Mouse (Mus musculus): ENCODE data around the gene Dip2a. TPM values are rescaled to one million over a fixed set of nuclear protein-coding genes. Genes with fewer than 3 reads are reported as not detected.
A peak's percentile ranks its signal among the peaks of the same experiment; 100 is the strongest.

The Dip2a gene
- 5.5 to 8.2 TPM (median 6.8 TPM) in 3 replicates for total RNA-seq (2017)

DNA sequence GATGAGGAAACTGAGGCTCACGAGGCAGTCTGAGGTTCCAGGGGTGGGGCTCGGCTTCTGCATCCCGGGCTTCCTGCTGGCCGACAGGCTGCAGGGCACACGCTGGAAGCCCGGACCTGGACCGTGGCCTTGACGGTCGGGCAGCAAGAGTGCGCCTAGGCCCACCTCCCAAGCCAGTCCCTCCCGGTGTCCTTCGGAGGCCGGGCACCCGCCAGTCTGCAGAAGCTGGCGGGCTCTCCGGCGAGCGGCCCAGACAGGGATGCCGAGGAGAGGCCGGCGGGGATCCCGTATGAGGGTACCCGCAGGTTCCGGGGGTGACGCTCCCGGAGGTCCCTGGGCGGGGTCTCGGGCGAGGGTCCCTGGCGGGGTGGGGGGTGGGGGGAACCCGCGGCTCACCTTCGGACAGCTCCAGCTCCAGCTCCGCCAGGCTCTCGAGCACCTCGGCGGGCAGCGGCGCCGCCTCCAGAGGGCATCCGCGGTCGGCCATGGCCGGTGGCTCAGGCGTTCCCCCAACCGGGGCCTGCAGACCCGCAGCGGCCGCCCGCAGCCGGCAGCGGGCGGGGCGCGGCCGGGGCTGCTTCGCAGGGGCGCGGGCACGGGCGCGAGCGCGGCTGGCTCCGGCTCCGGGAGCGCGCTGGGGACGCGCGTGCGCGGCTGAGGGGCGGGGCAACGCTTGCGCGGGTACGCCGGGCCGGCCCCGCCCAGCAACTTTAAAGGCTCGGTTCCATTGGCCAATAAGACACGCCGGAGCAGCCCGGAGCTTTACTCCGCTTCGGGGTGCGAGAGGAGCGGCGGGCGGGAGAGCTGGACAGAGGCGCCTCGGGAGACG is at the start of gene Dip2a:
TSS of gene Dip2a (minus strand) at position 581 of the 829 bp plus-strand sequence.
- peak; percentile 82 for ATAC-seq (replicated peaks; ENCODE audit: insufficient number of reproducible peaks, low FRiP score, low TSS enrichment, poor library complexity, severe bottlenecking)

DNA sequence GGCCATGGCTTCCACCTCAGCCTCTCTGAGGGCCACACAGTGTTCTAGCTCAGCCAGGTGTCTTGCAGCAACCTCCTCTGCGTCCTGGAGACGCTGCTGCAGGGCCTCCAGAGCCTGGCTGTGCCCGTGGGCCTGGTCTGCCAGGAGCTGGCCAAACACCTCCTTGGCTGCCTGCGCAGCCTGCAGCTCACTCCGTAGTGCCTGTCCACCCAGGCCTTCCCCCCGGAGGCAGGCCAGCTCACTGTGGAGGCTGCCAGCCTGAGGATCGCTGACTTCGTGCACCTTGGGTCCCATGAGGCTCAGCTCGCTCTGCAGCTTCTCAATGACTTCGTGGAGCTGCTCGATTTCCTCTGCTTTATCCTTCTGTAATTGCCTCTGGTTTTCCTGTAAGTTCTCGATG is 47.5 kb upstream of the Dip2a start:
- ATAC-seq (replicated peaks; ENCODE audit: insufficient number of reproducible peaks, low FRiP score, low TSS enrichment, poor library complexity, severe bottlenecking): peak; percentile 22; the same call in 1 of the 2 replicates

GRCm38 (mm10) chr10:76391786-76392185 is 46.7 kb upstream of the Dip2a start:
- ATAC-seq (replicated peaks; ENCODE audit: insufficient number of reproducible peaks, low FRiP score, low TSS enrichment, poor library complexity, severe bottlenecking): no peak

GRCm38 (mm10) chr10:76391166-76391565 is 46.1 kb upstream of the Dip2a start:
- no peak for ATAC-seq (replicated peaks; ENCODE audit: insufficient number of reproducible peaks, low FRiP score, low TSS enrichment, poor library complexity, severe bottlenecking)

DNA sequence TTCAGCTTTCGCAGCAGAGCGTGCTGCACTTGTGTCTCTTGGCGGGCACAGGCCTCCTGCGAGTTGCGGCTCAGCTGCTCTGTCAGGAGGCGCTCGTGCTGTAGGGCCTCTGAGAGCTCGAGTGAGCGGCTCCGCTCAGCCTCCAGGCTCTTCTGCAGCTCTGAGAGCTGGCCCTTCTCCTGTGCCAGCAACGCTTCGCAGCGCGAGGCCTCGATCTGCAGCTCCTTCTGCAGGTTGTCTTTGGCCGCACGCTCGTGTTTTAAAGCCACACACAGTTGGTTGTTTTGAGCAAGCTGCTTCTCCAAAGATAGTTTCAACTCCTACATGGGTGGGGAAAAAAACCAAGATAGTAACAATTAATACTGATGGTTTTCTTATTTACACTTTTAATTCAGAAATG is 29.9 kb upstream of the Dip2a start:
- ATAC-seq (replicated peaks; ENCODE audit: insufficient number of reproducible peaks, low FRiP score, low TSS enrichment, poor library complexity, severe bottlenecking): no peak

DNA sequence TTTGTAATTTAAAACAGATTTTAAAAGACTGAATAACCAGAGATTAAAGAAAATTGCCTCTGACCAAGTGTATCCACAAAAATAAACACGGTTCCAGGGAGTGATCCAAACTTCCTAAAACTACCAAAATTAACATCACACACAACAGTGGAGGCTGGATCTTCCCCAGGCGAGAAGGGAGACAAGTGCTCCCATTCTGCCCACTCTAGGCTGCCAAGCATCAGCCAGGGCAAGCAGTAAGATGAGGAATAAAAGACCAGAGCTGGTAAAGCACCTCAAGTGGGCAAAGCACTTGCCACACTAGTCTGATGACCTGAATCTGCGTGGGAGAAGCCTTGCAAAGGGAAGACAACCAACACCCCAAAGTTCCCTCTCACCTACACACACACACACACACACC is 26.6 kb upstream of the Dip2a start:
- no peak for ATAC-seq (replicated peaks; ENCODE audit: insufficient number of reproducible peaks, low FRiP score, low TSS enrichment, poor library complexity, severe bottlenecking)

DNA sequence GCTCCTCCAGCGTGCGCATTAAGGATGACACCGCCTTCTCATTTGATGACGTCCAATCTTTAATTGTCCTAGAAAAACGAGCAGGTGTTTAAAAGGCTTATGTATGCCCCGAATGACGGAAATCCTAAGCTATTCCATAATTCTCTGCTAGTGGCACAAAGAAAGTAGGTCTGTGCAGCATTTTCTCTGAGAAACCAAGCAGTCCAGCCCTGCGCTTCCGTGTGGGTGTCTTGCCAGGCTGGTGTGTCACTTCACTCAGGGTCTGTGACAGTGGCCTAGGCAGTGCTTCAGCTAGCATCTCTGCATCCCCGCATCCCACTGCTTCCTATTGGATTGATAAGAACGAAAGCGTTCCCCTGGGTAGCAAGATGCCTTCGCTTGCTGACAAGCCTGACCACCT is 23.7 kb upstream of the Dip2a start:
- no peak for ATAC-seq (replicated peaks; ENCODE audit: insufficient number of reproducible peaks, low FRiP score, low TSS enrichment, poor library complexity, severe bottlenecking)

GRCm38 (mm10) chr10:76363233-76363632 is 18.1 kb upstream of the Dip2a start:
- ATAC-seq (replicated peaks; ENCODE audit: insufficient number of reproducible peaks, low FRiP score, low TSS enrichment, poor library complexity, severe bottlenecking): no peak

GRCm38 (mm10) chr10:76358468-76358867 is 13.4 kb upstream of the Dip2a start:
- no peak for ATAC-seq (replicated peaks; ENCODE audit: insufficient number of reproducible peaks, low FRiP score, low TSS enrichment, poor library complexity, severe bottlenecking)

GRCm38 (mm10) chr10:76357286-76357875 is 12.3 kb upstream of the Dip2a start:
- ATAC-seq (replicated peaks; ENCODE audit: insufficient number of reproducible peaks, low FRiP score, low TSS enrichment, poor library complexity, severe bottlenecking): no peak

DNA sequence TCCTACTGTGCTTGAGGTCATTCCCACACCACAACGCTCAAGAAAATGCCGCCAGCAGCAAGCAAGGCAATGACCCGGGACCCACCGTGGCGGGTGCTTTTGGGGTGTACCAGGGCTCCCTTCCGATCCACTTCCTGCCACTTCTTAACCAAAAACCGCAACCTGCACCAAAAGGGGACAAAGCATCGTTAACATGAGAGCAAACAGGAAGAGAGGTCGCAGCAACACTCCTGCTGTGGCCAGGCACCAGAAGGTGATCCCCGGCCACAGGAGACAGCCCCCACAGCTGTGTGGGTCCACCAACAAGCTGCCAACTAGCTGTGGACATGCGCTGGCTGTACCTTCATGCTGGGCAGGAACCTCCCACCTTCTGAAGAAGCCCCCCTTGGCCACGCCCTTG is 9.9 kb upstream of the Dip2a start:
- ATAC-seq (replicated peaks; ENCODE audit: insufficient number of reproducible peaks, low FRiP score, low TSS enrichment, poor library complexity, severe bottlenecking): peak; percentile 36; the same call in 1 of the 2 replicates

DNA sequence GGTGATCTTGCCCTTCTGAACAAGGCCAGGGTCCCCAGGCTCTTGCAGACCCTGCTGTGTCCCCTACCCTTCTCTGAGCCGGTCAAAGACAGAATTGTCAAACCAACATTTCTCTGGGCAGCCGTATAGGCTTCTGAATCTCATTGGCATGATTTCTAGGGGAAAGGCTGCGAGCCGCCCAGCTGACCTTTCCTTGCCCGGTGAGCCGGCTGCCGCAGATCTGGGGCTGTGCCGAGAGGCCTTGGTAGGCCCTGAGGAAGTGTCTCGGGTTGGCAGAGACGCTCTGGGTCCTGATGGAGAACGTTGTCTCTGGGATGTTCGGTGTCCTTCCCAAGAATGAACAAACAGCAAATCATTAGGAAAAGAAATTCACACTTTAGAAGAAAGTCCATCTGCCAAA is 8.9 kb upstream of the Dip2a start:
- ATAC-seq (replicated peaks; ENCODE audit: insufficient number of reproducible peaks, low FRiP score, low TSS enrichment, poor library complexity, severe bottlenecking): no peak

DNA sequence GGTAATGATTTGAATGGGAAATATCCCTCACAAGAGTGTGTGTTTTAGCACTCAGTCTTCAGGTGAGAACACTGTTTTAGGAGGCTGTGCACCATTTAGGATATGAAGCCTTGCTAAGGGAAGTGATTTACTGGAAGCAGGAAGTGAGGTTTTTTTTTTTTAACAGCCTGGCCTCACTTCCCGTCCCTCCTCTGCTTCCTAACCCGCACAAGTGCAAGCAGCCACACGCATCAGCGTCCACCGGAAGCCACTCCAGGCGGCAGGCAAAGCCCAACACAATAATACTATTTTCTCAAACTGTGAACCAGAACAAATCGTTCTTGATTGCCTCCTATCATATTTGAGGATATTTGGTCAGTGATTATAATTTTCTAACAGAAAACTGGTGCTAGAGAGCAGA is 6.9 kb upstream of the Dip2a start:
- no peak for ATAC-seq (replicated peaks; ENCODE audit: insufficient number of reproducible peaks, low FRiP score, low TSS enrichment, poor library complexity, severe bottlenecking)

GRCm38 (mm10) chr10:76346589-76346988 is 1.5 kb upstream of the Dip2a start:
- 0 out of 2 replicates have a peak, but pooled peaks have one; percentile 32 for ATAC-seq (replicated peaks; ENCODE audit: insufficient number of reproducible peaks, low FRiP score, low TSS enrichment, poor library complexity, severe bottlenecking)

DNA sequence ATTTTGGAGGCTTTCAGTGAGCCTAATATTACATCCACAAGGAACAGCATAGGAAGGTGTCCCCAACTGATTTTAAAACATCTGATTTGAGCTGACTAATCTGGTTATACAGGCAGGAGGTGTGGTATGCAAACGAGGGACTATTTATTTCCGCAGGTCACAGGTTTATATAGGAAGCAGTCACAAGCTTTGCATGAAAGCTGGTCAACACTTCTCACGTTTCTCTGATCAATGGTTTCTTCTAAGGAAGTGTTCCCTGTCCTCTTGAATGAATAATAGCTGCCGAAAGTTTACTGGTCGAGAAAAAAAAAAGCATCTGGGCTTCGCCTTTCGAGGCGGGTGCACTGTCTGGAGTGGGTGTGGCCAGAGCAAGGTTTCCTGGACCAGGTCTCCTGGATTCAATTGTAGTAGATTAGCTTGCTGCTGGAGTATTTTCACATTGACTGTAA is 976 bp upstream of the Dip2a start:
- ATAC-seq (replicated peaks; ENCODE audit: insufficient number of reproducible peaks, low FRiP score, low TSS enrichment, poor library complexity, severe bottlenecking): 0 out of 2 replicates have a peak, but pooled peaks have one; percentile 13

DNA sequence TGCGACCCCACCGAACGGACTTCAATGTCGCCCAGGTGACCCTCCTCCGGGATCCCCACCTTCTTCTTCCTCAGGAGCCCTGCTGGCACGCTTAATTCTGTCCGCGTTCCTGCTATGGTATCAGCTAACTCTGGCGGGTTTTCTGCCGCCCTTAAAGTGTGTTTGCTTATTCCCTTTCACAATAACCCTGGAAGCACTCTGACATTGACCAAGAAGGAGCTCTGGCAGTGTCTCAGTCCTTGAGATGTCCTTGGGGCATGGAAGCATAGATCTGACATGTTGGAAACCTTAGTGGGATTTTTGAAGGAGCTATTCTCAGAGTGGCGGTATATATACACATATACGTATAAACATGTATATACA is 430 bp upstream of the Dip2a start:
- ATAC-seq (replicated peaks; ENCODE audit: insufficient number of reproducible peaks, low FRiP score, low TSS enrichment, poor library complexity, severe bottlenecking): no peak

- no peak for ATAC-seq (replicated peaks; ENCODE audit: insufficient number of reproducible peaks, low FRiP score, low TSS enrichment, poor library complexity, severe bottlenecking)
Measured at GRCm38 (mm10) chr10:76334350-76334749, 10.7 kb downstream of the Dip2a start.

DNA sequence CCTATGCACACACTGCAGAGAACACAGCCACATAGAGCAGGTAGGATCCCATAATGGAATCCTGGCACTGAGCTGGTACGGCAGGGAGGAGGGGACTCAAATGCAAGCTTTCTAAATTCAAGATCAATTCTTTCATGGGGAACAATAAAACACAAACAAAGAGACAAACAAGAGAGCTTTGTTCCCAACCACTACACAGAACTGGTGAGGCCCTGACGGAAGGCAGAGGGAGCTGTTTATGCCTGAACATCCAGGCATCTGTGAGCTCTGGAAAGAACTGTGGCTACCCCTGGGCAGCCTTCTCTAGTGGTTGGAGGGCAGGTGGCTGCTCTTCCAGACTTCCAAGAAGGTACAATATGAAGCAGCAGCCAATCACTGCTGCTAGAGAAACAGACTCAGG is 13.1 kb downstream of the Dip2a start:
- no peak for ATAC-seq (replicated peaks; ENCODE audit: insufficient number of reproducible peaks, low FRiP score, low TSS enrichment, poor library complexity, severe bottlenecking)

GRCm38 (mm10) chr10:76329093-76329492 is 16.0 kb downstream of the Dip2a start:
- ATAC-seq (replicated peaks; ENCODE audit: insufficient number of reproducible peaks, low FRiP score, low TSS enrichment, poor library complexity, severe bottlenecking): no peak

- ATAC-seq (replicated peaks; ENCODE audit: insufficient number of reproducible peaks, low FRiP score, low TSS enrichment, poor library complexity, severe bottlenecking): no peak
Measured at GRCm38 (mm10) chr10:76328574-76328973, 16.5 kb downstream of the Dip2a start.
